Mouse (Mus musculus): ENCODE data around the gene Rapgef4. TPM values are rescaled to one million over a fixed set of nuclear protein-coding genes. Genes with fewer than 3 reads are reported as not detected.

Gene Rapgef4
- polyA plus RNA-seq, 1 experiment from 2014 or later: 18.3 TPM

- Histone ChIP-seq H3K4me1 (ENCODE audit: control insufficient read depth, insufficient read depth, low read length) (no peaks in the 10 kb centered on the region), H3K9ac (replicated peaks; ENCODE audit: low read length) (no peak overlapping the region), H3K27me3 (ENCODE audit: control insufficient read depth, insufficient read depth, low read length) (no peaks in the 10 kb centered on the region), H3K27ac (replicated peaks; ENCODE audit: low read depth, low read length) (no peak overlapping the region), H3K36me3 (ENCODE audit: control insufficient read depth, insufficient read depth, low read length) (no peaks in the 10 kb centered on the region), H3K9me3 (ENCODE audit: control insufficient read depth, low read length) (no peaks in the 10 kb centered on the region), H3K4me3 (replicated peaks; ENCODE audit: low read depth, low read length) (no peak overlapping the region), H3K4me2 (ENCODE audit: low read length) (no peak overlapping the region)
- DNase-seq (peak; percentile 78), ATAC-seq (ENCODE audit: low FRiP score, low TSS enrichment) (no peak)
- 25% methylated on average over 8 of the region's 8 CpGs for WGBS
Measured at GRCm38 (mm10) chr2:71955637-71956036, 25.4 kb upstream of the Rapgef4 start.

DNA sequence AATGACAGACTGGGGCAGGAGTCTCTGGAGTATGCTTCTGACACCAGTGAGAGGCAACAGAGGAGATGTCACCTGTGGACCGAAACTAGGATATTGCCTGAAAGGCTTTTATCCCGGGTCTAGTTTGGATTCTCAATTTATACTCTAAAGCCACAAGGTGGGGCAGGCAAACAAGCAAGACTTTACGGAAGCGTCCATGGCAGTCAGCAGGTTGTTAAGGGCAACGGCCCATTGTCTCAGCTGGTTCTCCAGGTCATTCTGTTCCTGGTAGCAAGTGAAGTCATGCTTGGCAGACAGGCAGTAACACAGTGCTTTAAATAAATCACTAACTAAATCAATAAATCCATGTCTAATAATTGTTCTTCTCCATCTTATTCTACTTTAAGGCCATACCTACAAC, 24.6 kb upstream of the Rapgef4 start:
- H3K9ac ChIP-seq (replicated peaks; ENCODE audit: low read length): no peak overlapping the region
- WGBS: 53% methylated on average over 5 of the region's 5 CpGs
- ATAC-seq (ENCODE audit: low FRiP score, low TSS enrichment) (no peak), DNase-seq (no peak)
- H3K4me1 ChIP-seq (ENCODE audit: control insufficient read depth, insufficient read depth, low read length): no peaks in the 10 kb centered on the region
- no peaks in the 10 kb centered on the region for H3K9me3 ChIP-seq (ENCODE audit: control insufficient read depth, low read length)
- no peak overlapping the region for H3K4me3 ChIP-seq (replicated peaks; ENCODE audit: low read depth, low read length)
- no peak overlapping the region for H3K27ac ChIP-seq (replicated peaks; ENCODE audit: low read depth, low read length)
- no peak overlapping the region for H3K4me2 ChIP-seq (ENCODE audit: low read length)
- H3K36me3 ChIP-seq (ENCODE audit: control insufficient read depth, insufficient read depth, low read length): no peaks in the 10 kb centered on the region
- no peaks in the 10 kb centered on the region for H3K27me3 ChIP-seq (ENCODE audit: control insufficient read depth, insufficient read depth, low read length)

DNA sequence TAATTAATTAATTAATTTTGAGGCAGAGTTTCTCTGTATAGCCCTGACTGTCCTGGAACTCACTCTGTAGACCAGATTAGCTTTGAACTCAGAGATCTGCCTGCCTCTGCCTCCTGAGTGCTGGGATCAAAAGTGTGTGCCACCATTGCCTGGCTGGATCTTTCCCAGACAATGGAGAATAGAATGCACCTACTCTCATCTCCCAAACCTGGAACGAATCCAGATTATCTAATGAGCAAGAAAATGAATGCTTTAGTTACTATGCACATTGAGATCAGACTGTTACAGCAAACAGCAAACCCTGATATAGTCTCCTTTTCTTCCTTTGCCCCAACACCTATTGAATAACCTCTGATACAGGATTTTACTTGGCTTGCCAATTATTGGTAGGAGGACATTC, 23.1 kb upstream of the Rapgef4 start:
- WGBS: 82% methylated on average over 1 of the region's 1 CpGs
- Histone ChIP-seq H3K27ac (replicated peaks; ENCODE audit: low read depth, low read length) (no peak overlapping the region), H3K36me3 (ENCODE audit: control insufficient read depth, insufficient read depth, low read length) (no peaks in the 10 kb centered on the region), H3K9me3 (ENCODE audit: control insufficient read depth, low read length) (no peaks in the 10 kb centered on the region), H3K4me1 (ENCODE audit: control insufficient read depth, insufficient read depth, low read length) (no peaks in the 10 kb centered on the region), H3K9ac (replicated peaks; ENCODE audit: low read length) (no peak overlapping the region), H3K4me3 (replicated peaks; ENCODE audit: low read depth, low read length) (no peak overlapping the region), H3K4me2 (ENCODE audit: low read length) (no peak overlapping the region), H3K27me3 (ENCODE audit: control insufficient read depth, insufficient read depth, low read length) (no peaks in the 10 kb centered on the region)
- ATAC-seq (ENCODE audit: low FRiP score, low TSS enrichment): no peak
- no peak for DNase-seq

DNA sequence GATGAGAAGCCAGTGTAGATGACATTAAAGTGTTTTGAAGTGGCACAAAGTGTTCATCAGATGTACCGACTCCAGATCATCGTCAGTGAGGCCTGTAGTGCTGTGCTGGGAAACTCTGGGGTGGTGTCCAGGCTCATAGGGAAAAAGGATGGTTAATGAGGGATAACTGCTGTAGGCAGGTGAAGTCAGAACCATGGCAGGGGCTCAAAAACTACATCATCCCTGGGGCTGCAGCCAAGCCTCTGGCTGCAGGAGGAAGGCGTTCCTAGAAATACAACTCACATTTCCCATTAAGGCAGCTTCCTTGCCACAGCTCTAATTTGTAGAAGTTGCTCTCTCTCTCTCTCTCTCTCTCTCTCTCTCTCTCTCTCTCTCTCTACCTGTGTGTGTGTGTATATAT, 22.6 kb upstream of the Rapgef4 start:
- Histone ChIP-seq H3K27ac (replicated peaks; ENCODE audit: low read depth, low read length) (no peak overlapping the region), H3K9ac (replicated peaks; ENCODE audit: low read length) (no peak overlapping the region), H3K4me2 (ENCODE audit: low read length) (no peak overlapping the region), H3K9me3 (ENCODE audit: control insufficient read depth, low read length) (no peaks in the 10 kb centered on the region), H3K27me3 (ENCODE audit: control insufficient read depth, insufficient read depth, low read length) (no peaks in the 10 kb centered on the region), H3K4me1 (ENCODE audit: control insufficient read depth, insufficient read depth, low read length) (no peaks in the 10 kb centered on the region), H3K4me3 (replicated peaks; ENCODE audit: low read depth, low read length) (no peak overlapping the region), H3K36me3 (ENCODE audit: control insufficient read depth, insufficient read depth, low read length) (no peaks in the 10 kb centered on the region)
- DNase-seq (no peak), ATAC-seq (ENCODE audit: low FRiP score, low TSS enrichment) (no peak)
- WGBS: 89% methylated on average over 3 of the region's 3 CpGs

- no peak overlapping the region for H3K27ac ChIP-seq (replicated peaks; ENCODE audit: low read depth, low read length)
- H3K9me3 ChIP-seq (ENCODE audit: control insufficient read depth, low read length): no peaks in the 10 kb centered on the region
- no peaks in the 10 kb centered on the region for H3K27me3 ChIP-seq (ENCODE audit: control insufficient read depth, insufficient read depth, low read length)
- 26% methylated on average over 10 of the region's 10 CpGs for WGBS
- DNase-seq (no peak), ATAC-seq (ENCODE audit: low FRiP score, low TSS enrichment) (no peak)
- no peak overlapping the region for H3K4me3 ChIP-seq (replicated peaks; ENCODE audit: low read depth, low read length)
- no peak overlapping the region for H3K4me2 ChIP-seq (ENCODE audit: low read length)
- H3K9ac ChIP-seq (replicated peaks; ENCODE audit: low read length): no peak overlapping the region
- no peaks in the 10 kb centered on the region for H3K36me3 ChIP-seq (ENCODE audit: control insufficient read depth, insufficient read depth, low read length)
- H3K4me1 ChIP-seq (ENCODE audit: control insufficient read depth, insufficient read depth, low read length): no peaks in the 10 kb centered on the region
Measured at GRCm38 (mm10) chr2:71964216-71964615, 16.8 kb upstream of the Rapgef4 start.

GRCm38 (mm10) chr2:71965476-71965875, 15.6 kb upstream of the Rapgef4 start:
- Histone ChIP-seq H3K27me3 (ENCODE audit: control insufficient read depth, insufficient read depth, low read length) (no peaks in the 10 kb centered on the region), H3K9me3 (ENCODE audit: control insufficient read depth, low read length) (no peaks in the 10 kb centered on the region), H3K4me3 (replicated peaks; ENCODE audit: low read depth, low read length) (no peak overlapping the region), H3K9ac (replicated peaks; ENCODE audit: low read length) (no peak overlapping the region), H3K27ac (replicated peaks; ENCODE audit: low read depth, low read length) (no peak overlapping the region), H3K4me2 (ENCODE audit: low read length) (no peak overlapping the region), H3K36me3 (ENCODE audit: control insufficient read depth, insufficient read depth, low read length) (no peaks in the 10 kb centered on the region), H3K4me1 (ENCODE audit: control insufficient read depth, insufficient read depth, low read length) (no peaks in the 10 kb centered on the region)
- no peak for ATAC-seq (ENCODE audit: low FRiP score, low TSS enrichment)
- DNase-seq: no peak
- WGBS: 83% methylated on average over 4 of the region's 4 CpGs

GRCm38 (mm10) chr2:71966737-71967136, 14.3 kb upstream of the Rapgef4 start:
- H3K9ac ChIP-seq (replicated peaks; ENCODE audit: low read length): no peak overlapping the region
- H3K4me2 ChIP-seq (ENCODE audit: low read length): no peak overlapping the region
- no peak for ATAC-seq (ENCODE audit: low FRiP score, low TSS enrichment)
- H3K27me3 ChIP-seq (ENCODE audit: control insufficient read depth, insufficient read depth, low read length): no peaks in the 10 kb centered on the region
- H3K27ac ChIP-seq (replicated peaks; ENCODE audit: low read depth, low read length): no peak overlapping the region
- H3K36me3 ChIP-seq (ENCODE audit: control insufficient read depth, insufficient read depth, low read length): no peaks in the 10 kb centered on the region
- no peak overlapping the region for H3K4me3 ChIP-seq (replicated peaks; ENCODE audit: low read depth, low read length)
- WGBS: 52% methylated on average over 4 of the region's 4 CpGs
- no peaks in the 10 kb centered on the region for H3K9me3 ChIP-seq (ENCODE audit: control insufficient read depth, low read length)
- peak; percentile 68 for DNase-seq
- no peaks in the 10 kb centered on the region for H3K4me1 ChIP-seq (ENCODE audit: control insufficient read depth, insufficient read depth, low read length)

GRCm38 (mm10) chr2:71967855-71968254, 13.2 kb upstream of the Rapgef4 start:
- Histone ChIP-seq H3K27ac (replicated peaks; ENCODE audit: low read depth, low read length) (no peak overlapping the region), H3K36me3 (ENCODE audit: control insufficient read depth, insufficient read depth, low read length) (no peaks in the 10 kb centered on the region), H3K9ac (replicated peaks; ENCODE audit: low read length) (no peak overlapping the region), H3K4me3 (replicated peaks; ENCODE audit: low read depth, low read length) (no peak overlapping the region), H3K4me2 (ENCODE audit: low read length) (no peak overlapping the region), H3K9me3 (ENCODE audit: control insufficient read depth, low read length) (no peaks in the 10 kb centered on the region), H3K27me3 (ENCODE audit: control insufficient read depth, insufficient read depth, low read length) (no peaks in the 10 kb centered on the region), H3K4me1 (ENCODE audit: control insufficient read depth, insufficient read depth, low read length) (no peaks in the 10 kb centered on the region)
- no peak for DNase-seq
- ATAC-seq (ENCODE audit: low FRiP score, low TSS enrichment): no peak
- WGBS: 69% methylated on average over 5 of the region's 5 CpGs

DNA sequence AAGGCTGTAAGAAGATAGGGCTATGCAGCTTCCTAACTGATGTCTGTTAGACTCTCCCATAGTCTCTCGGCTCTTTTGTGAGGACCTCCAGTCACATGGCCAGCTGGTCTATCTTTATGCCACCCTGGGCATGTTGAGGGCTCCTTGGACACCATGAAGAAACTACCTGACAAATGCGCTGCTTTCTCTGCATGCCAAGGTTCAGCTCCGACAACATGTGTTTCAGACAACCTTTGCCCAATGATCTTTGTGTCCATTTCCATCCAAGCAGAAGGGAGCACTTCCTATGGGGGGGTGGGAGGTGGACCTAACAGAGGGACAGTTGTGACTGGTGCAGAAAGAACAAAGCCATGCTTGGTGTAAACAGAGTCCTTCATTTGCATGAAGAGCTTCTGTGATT, 7.4 kb upstream of the Rapgef4 start:
- Histone ChIP-seq H3K4me2 (ENCODE audit: low read length) (no peak overlapping the region), H3K4me1 (ENCODE audit: control insufficient read depth, insufficient read depth, low read length) (no peaks in the 10 kb centered on the region), H3K36me3 (ENCODE audit: control insufficient read depth, insufficient read depth, low read length) (no peaks in the 10 kb centered on the region), H3K27me3 (ENCODE audit: control insufficient read depth, insufficient read depth, low read length) (no peaks in the 10 kb centered on the region), H3K9me3 (ENCODE audit: control insufficient read depth, low read length) (no peaks in the 10 kb centered on the region), H3K9ac (replicated peaks; ENCODE audit: low read length) (no peak overlapping the region), H3K27ac (replicated peaks; ENCODE audit: low read depth, low read length) (no peak overlapping the region), H3K4me3 (replicated peaks; ENCODE audit: low read depth, low read length) (no peak overlapping the region)
- ATAC-seq (ENCODE audit: low FRiP score, low TSS enrichment) (no peak), DNase-seq (no peak)
- 88% methylated on average over 3 of the region's 3 CpGs for WGBS

Measured in midbrain, embryonic 14.5 days (tissue).